21 mouse cellular contexts compared by ENCODE assay signal in genomic region chr5:103458959-103459675, GRCm38 (mm10). TPM values are rescaled to one million over a fixed set of nuclear protein-coding genes. Genes with fewer than 3 reads are reported as not detected.
DNase-seq lines count a peak whose midpoint lies in the region; ATAC-seq lines count a peak whose summit lies in the region.
"Had no signal": no experiment of that assay in that cellular context is flagged by ENCODE, and none has a peak within 500 bp of the region (broad histone marks: within the 10 kb centered on the region; RNA-seq: fewer than 3 reads in every experiment).

No protein-coding gene starts in this region.

- intact Hi-C loops in left cerebral cortex, postnatal 14 days (cut with DNase I), result loop anchor here (5.0 kb wide), 1 partner anchor 102 kb away; no protein-coding TSS in a partner anchor

- H3K9me3 ChIP-seq in lung, embryonic 16.5 days (ENCODE audit: control insufficient read depth, low read length), result no peaks in the 10 kb centered on the region
- H3K9me3 ChIP-seq in embryonic facial prominence, embryonic 15.5 days (replicated peaks), result no peaks in the 10 kb centered on the region
- H3K9me3 ChIP-seq in limb, embryonic 15.5 days, result no peaks in the 10 kb centered on the region
- H3K9me3 ChIP-seq: embryonic facial prominence, embryonic 12.5 days; megakaryocyte, embryonic 14.5 days had no signal

- no peak overlapping the region for H3K4me2 ChIP-seq in lung, embryonic 16.5 days (ENCODE audit: low read depth, low read length)
- no peak overlapping the region for H3K4me2 ChIP-seq in embryonic facial prominence, embryonic 15.5 days (replicated peaks)
- no peak overlapping the region for H3K4me2 ChIP-seq in limb, embryonic 15.5 days
- H3K4me2 ChIP-seq: embryonic facial prominence, embryonic 12.5 days; limb, embryonic 12.5 days had no signal

- peaks cover 9% of the 10 kb centered on the region for H3K4me1 ChIP-seq in lung, embryonic 16.5 days (replicated peaks; ENCODE audit: control insufficient read depth, insufficient read depth, low read length)
- H3K4me1 ChIP-seq in embryonic facial prominence, embryonic 15.5 days, result peaks cover 7% of the 10 kb centered on the region; the same call in 1 of the 2 replicates
- H3K4me1 ChIP-seq in limb, embryonic 15.5 days, result peaks cover 6% of the 10 kb centered on the region; the same call in 1 of the 2 replicates
- H3K4me1 ChIP-seq: embryonic facial prominence, embryonic 12.5 days; limb, embryonic 12.5 days had no signal

- WGBS in lung, embryonic 16.5 days, result 56% methylated on average over 8 of the region's 8 CpGs
- WGBS in embryonic facial prominence, embryonic 15.5 days, result 71% methylated on average over 8 of the region's 8 CpGs
- 78% methylated on average over 8 of the region's 8 CpGs for WGBS in limb, embryonic 15.5 days

- no peak overlapping the region for H3K27ac ChIP-seq in lung, embryonic 16.5 days (ENCODE audit: low read length)
- H3K27ac ChIP-seq in embryonic facial prominence, embryonic 15.5 days (replicated peaks), result peak overlapping the region; percentile 74
- no peak overlapping the region; the same call in 1 of the 2 replicates for H3K27ac ChIP-seq in limb, embryonic 15.5 days
- H3K27ac ChIP-seq: embryonic facial prominence, embryonic 12.5 days; limb, embryonic 12.5 days had no signal

- no peaks in the 10 kb centered on the region for H3K27me3 ChIP-seq in lung, embryonic 16.5 days (ENCODE audit: control insufficient read depth, insufficient read depth, low read depth, low read length)
- H3K27me3 ChIP-seq in embryonic facial prominence, embryonic 15.5 days, result no peaks in the 10 kb centered on the region
- H3K27me3 ChIP-seq in limb, embryonic 15.5 days, result no peaks in the 10 kb centered on the region
- H3K27me3 ChIP-seq: embryonic facial prominence, embryonic 12.5 days; limb, embryonic 12.5 days had no signal

- no peak overlapping the region for H3K9ac ChIP-seq in lung, embryonic 16.5 days (ENCODE audit: low read length)
- no peak overlapping the region for H3K9ac ChIP-seq in embryonic facial prominence, embryonic 15.5 days
- no peak overlapping the region for H3K9ac ChIP-seq in limb, embryonic 15.5 days
- H3K9ac ChIP-seq: embryonic facial prominence, embryonic 12.5 days; limb, embryonic 12.5 days had no signal

- H3K36me3 ChIP-seq in lung, embryonic 16.5 days (ENCODE audit: control insufficient read depth, insufficient read depth, low read length), result no peaks in the 10 kb centered on the region
- no peaks in the 10 kb centered on the region for H3K36me3 ChIP-seq in embryonic facial prominence, embryonic 15.5 days
- H3K36me3 ChIP-seq in limb, embryonic 15.5 days, result no peaks in the 10 kb centered on the region
- H3K36me3 ChIP-seq: embryonic facial prominence, embryonic 12.5 days; G1E; limb, embryonic 12.5 days had no signal

- peak; percentile 28; the same call in 1 of the 2 replicates for ATAC-seq in lung, embryonic 16.5 days (ENCODE audit: low read depth)
- peak; percentile 10 for ATAC-seq in activated CD4-positive, CD25-positive, alpha-beta regulatory T cell, adult 4 months
- ATAC-seq in embryonic facial prominence, embryonic 15.5 days (ENCODE audit: insufficient number of reproducible peaks, low FRiP score, low TSS enrichment, low read depth), result 0 out of 2 replicates have a peak, but pooled peaks have one; percentile 11
- ATAC-seq in limb, embryonic 15.5 days (ENCODE audit: insufficient number of reproducible peaks, low FRiP score, low TSS enrichment, low read depth), result 0 out of 2 replicates have a peak, but pooled peaks have one; percentile 44
- no peak for ATAC-seq in CD4-positive, CD25-positive, alpha-beta regulatory T cell, adult 4 months
- ATAC-seq: hindbrain, embryonic 16.5 days; midbrain, embryonic 16.5 days had no signal

- H3K4me3 ChIP-seq in lung, embryonic 16.5 days (ENCODE audit: low read length), result no peak overlapping the region
- no peak overlapping the region for H3K4me3 ChIP-seq in embryonic facial prominence, embryonic 15.5 days (replicated peaks)
- no peak overlapping the region for H3K4me3 ChIP-seq in limb, embryonic 15.5 days
- H3K4me3 ChIP-seq: embryonic facial prominence, embryonic 12.5 days; limb, embryonic 12.5 days; megakaryocyte, embryonic 14.5 days had no signal

- DNase-seq in lung, postnatal 14 days, result no peak
- DNase-seq in left cerebral cortex, postnatal 14 days (ENCODE audit: low spot score in 2 of 2), result no peak
- DNase-seq in layer of hippocampus, adult 11-12 months (ENCODE audit: low spot score), result no peak
- DNase-seq: cerebellum, adult 18-20 months; cerebellum, postnatal 36 days; gastrocnemius, postnatal 10 days; kidney, adult 8-10 months; kidney, postnatal 4 days; layer of hippocampus, postnatal 36 days; right cerebral cortex, adult 18-20 months had no signal

RNA-seq across cellular contexts. Expression of gene Ptpn13, which starts 34.1 kb away (rescaled TPM):
- 14.9 and 15.4 TPM in 2 replicates for polyA plus RNA-seq in lung, embryonic 16.5 days (2015; fragmentation: Nextera tagmentation; extraction: Ambion mirVana)
- 10 to 100 TPM; 19.6 to 20.3 TPM for polyA plus RNA-seq in activated CD4-positive, CD25-positive, alpha-beta regulatory T cell, adult 4 months (2017; shearing (Covaris generic))
- 22.7 and 23.3 TPM in 2 replicates for polyA plus RNA-seq in embryonic facial prominence, embryonic 15.5 days (2015; fragmentation: Nextera tagmentation; extraction: Ambion mirVana)
- polyA plus RNA-seq in limb, embryonic 15.5 days (2015; fragmentation: Nextera tagmentation; extraction: Ambion mirVana), result 16.0 and 20.1 TPM in 2 replicates
- polyA plus RNA-seq in CD4-positive, CD25-positive, alpha-beta regulatory T cell, adult 4 months (2017; shearing (Covaris generic)), result 10 to 100 TPM; 22.5 to 26.9 TPM
- total RNA-seq in left cerebral cortex, postnatal 14 days (2021), result 1 to 10 TPM; 8.3 to 9.6 TPM
- polyA plus RNA-seq: G1E had no signal
